Mouse (Mus musculus) skeletal muscle tissue, postnatal 0 days (tissue): ENCODE measurements around the gene Vmn1r36. TPM values are rescaled to one million over a fixed set of nuclear protein-coding genes. Genes with fewer than 3 reads are reported as not detected.

Experiments
- polyA plus RNA-seq: library from polyadenylated mRNA; unstranded; fragments of >200 nt; fragmentation: Nextera tagmentation; extraction: Ambion mirVana; gene quantifications from 2 replicates; pipeline ENCODE4 v1.2.1, GENCODE M21; 2015

The Vmn1r36 gene
- not detected in 2 replicates for polyA plus RNA-seq

DNA sequence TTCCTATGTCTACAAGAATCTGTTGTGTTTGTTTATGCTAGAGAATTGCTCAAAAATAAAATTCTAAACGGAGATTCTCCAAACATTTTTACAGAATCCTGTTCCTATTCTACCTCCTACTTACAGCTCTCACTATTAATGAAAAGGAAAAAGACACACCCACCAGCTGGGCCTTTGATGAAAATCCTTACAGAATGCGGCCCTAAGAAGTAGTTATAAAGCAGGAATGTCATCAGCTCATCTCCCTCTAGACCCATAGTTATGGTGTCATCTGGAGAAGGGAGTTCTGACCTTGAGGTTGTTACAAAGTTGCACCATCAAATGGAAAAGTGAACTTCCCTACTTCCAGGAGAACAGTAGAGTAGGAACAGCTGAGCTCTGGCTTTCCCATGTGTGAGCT, at the start of gene Vmn1r36:
Gene Vmn1r36 (minus strand): TSS at position 101 of the 400 bp plus-strand sequence.

DNA sequence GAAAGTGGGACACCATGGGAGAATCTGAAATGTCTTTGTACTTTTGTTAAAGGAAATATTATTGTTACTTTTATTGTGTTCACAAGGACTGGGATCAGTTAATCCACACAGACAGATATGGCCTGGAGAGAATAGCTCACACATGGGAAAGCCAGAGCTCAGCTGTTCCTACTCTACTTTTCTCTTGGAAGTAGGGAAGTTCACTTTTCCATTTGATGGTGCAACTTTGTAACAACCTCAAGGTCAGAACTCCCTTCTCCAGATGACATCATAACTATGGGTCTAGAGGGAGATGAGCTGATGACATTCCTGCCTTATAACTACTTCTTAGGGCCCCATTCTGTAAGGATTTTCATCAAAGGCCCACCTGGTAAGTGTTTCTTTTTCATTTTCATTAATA, 10.1 kb upstream of the Vmn1r36 start, which contains the start of gene Vmn1r37:
Gene Vmn1r37 (plus strand): TSS at position 301 of the 400 bp plus-strand sequence.

DNA sequence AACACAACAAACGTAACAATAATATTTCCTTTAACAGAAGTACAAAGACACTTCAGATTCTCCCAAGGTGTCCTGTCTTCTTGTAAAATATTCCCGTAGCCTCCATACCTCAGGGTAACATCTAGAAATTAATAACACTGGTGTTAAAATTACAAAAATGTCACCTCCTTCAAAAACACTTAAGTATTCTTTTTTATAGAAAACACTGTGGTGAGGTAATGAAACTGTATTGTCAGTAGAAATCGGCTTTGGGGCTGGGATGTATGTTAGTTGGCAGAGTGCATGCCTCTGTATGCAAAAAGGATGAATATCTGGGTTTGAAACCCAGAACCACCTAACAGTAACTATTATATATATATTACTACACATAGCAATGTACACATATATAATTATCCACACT, 33.2 kb downstream of the Vmn1r36 start, which contains the start of gene Vmn1r35:
Gene Vmn1r35 (minus strand): TSS at position 101 of the 400 bp plus-strand sequence.

Other genes starting within 250 kb of the Vmn1r36 start
- 21.2 and 23.2 TPM in 2 replicates for gene Mad2l1, start 183.8 kb downstream of the Vmn1r36 start, polyA plus RNA-seq
- gene Vmn1r32, start 159.1 kb downstream of the Vmn1r36 start, polyA plus RNA-seq = not detected in 2 replicates
- gene Vmn1r33, start 100.9 kb downstream of the Vmn1r36 start, polyA plus RNA-seq = not detected in 2 replicates
- not detected in 2 replicates for gene Vmn1r34, start 75.3 kb downstream of the Vmn1r36 start, polyA plus RNA-seq
- not detected in 2 replicates for gene Vmn1r35, start 33.3 kb downstream of the Vmn1r36 start, polyA plus RNA-seq
- not detected in 2 replicates for gene Vmn1r37, start 10.2 kb upstream of the Vmn1r36 start, polyA plus RNA-seq
- gene Vmn1r38, start 63.5 kb upstream of the Vmn1r36 start, polyA plus RNA-seq = not detected in 2 replicates
- not detected in 2 replicates for gene Vmn1r39, start 91.4 kb upstream of the Vmn1r36 start, polyA plus RNA-seq
- gene Gng12, start 177.2 kb upstream of the Vmn1r36 start, polyA plus RNA-seq = 41.4 and 55.3 TPM in 2 replicates